Mouse (Mus musculus) limb, embryonic 11.5 days (tissue): ENCODE results near the gene Uts2r. TPM values are rescaled to one million over a fixed set of nuclear protein-coding genes. Genes with fewer than 3 reads are reported as not detected.

Experiments
- ATAC-seq: fragments of 200-750 bp; cut with Nextera tagmentation; 2 replicates; pipeline ENCODE4 v1.8.0; 2017; ENCODE audit warnings: low read depth; ENCODE audit not compliant: insufficient number of reproducible peaks, low FRiP score, low TSS enrichment
- DNase-seq: peaks from one replicate; pipeline ENCODE4 v3.0.0-alpha.2; 2015; ENCODE audit warnings: low spot score
- H3K27ac ChIP-seq: fragments of 300-500 bp; sonication (generic); replicated peaks from 2 replicates; pipeline ENCODE4 v1.5.1; 2014; ENCODE audit warnings: low read depth, mild to moderate bottlenecking, low read length
- H3K27me3 ChIP-seq: fragments of 300-500 bp; sonication (generic); 2 replicates; pipeline ENCODE4 v1.6.1; 2014; ENCODE audit warnings: mild to moderate bottlenecking, low read length, mixed read lengths; ENCODE audit not compliant: control insufficient read depth, insufficient read depth
- H3K36me3 ChIP-seq: fragments of 300-500 bp; sonication (generic); 2 replicates; pipeline ENCODE4 v1.6.1; 2014; ENCODE audit warnings: mild to moderate bottlenecking, low read length, moderate library complexity, mixed read lengths; ENCODE audit not compliant: control insufficient read depth, insufficient read depth
- H3K4me1 ChIP-seq: fragments of 300-500 bp; sonication (generic); 2 replicates; pipeline ENCODE4 v1.6.1; 2014; ENCODE audit warnings: low read length, mixed read lengths; ENCODE audit not compliant: control insufficient read depth, insufficient read depth
- H3K4me2 ChIP-seq: fragments of 300-500 bp; sonication (generic); 2 replicates; pipeline ENCODE4 v1.6.1; 2014; ENCODE audit warnings: low read depth, mild to moderate bottlenecking, moderate library complexity; ENCODE audit not compliant: severe bottlenecking
- H3K4me3 ChIP-seq: fragments of 300-500 bp; sonication (generic); 2 replicates; pipeline ENCODE4 v1.5.1; 2014; ENCODE audit warnings: low read depth, low read length
- H3K9ac ChIP-seq: fragments of 300-500 bp; sonication (generic); 2 replicates; pipeline ENCODE4 v1.6.1; 2014; ENCODE audit warnings: mild to moderate bottlenecking, low read length
- H3K9me3 ChIP-seq: fragments of 300-500 bp; sonication (generic); 2 replicates; pipeline ENCODE4 v1.6.1; 2016; ENCODE audit warnings: low read length; ENCODE audit not compliant: control insufficient read depth
- WGBS: fragments of 180-500 bp; shearing (Covaris S2); extraction: QIAGEN DNeasy Blood & Tissue Kit; methylation state at CpG from one replicate; pipeline ENCODE4 v1.1.7; 2014; 5-methylcytosine and 5-hydroxymethylcytosine counted together
- polyA plus RNA-seq: library from polyadenylated mRNA; unstranded; fragments of >200 nt; fragmentation: Nextera tagmentation; extraction: Ambion mirVana; gene quantifications from 2 replicates; pipeline ENCODE4 v1.2.1, GENCODE M21; 2014

Uts2r gene
- 0.14 TPM in 1 of 2 replicates, not detected in the other for polyA plus RNA-seq

- Histone ChIP-seq H3K4me2 (no peak within 1 kb of the TSS), H3K4me3 (no peak within 1 kb of the TSS), H3K36me3 (no peaks in the 10 kb centered on the region), H3K27ac (no peak within 1 kb of the TSS), H3K27me3 (peaks cover 30% of the 10 kb centered on the region), H3K9me3 (no peaks in the 10 kb centered on the region), H3K4me1 (peaks cover 3% of the 10 kb centered on the region; the same call in 1 of the 2 replicates), H3K9ac (no peak within 1 kb of the TSS)
- DNase-seq (no peak), ATAC-seq (no peak)
- 89% methylated on average over 5 of the region's 5 CpGs for WGBS
Observed at GRCm38 (mm10) chr11:121159971-121160370, at the start of gene Uts2r. Gene Uts2r, plus strand, starts transcription at chr11:121160271.

DNA sequence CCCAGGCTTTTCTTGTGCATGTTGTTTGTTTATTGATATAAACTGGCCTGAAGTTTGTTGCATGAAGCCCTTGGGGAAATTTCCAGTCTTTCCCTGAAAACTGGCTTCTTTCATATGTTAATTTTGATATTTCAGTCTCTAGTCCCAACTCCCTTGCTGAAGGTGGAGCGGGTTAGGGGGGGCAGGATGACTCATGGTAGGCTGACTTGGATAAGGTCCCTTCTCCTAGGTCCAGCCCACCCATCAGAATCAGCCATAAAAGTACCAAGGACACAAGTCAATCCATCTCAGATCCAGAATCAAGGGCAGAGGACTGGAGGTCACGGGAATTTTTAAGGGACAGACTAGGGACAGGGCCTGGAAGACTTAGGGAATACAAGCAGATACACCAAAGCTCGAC lies 49.0 kb upstream of the Uts2r start:
- Histone ChIP-seq H3K27me3 (no peaks in the 10 kb centered on the region), H3K36me3 (no peaks in the 10 kb centered on the region), H3K4me3 (no peak overlapping the region), H3K9ac (no peak overlapping the region), H3K4me1 (no peaks in the 10 kb centered on the region), H3K9me3 (no peaks in the 10 kb centered on the region), H3K27ac (no peak overlapping the region), H3K4me2 (no peak overlapping the region)
- WGBS: 89% methylated on average over 3 of the region's 3 CpGs
- ATAC-seq (no peak), DNase-seq (no peak)

GRCm38 (mm10) chr11:121111601-121112000 lies 48.5 kb upstream of the Uts2r start:
- whole genome bisulfite sequencing: 100% methylated on average over 1 of the region's 1 CpGs
- Histone ChIP-seq H3K36me3 (no peaks in the 10 kb centered on the region), H3K27me3 (no peaks in the 10 kb centered on the region), H3K4me1 (no peaks in the 10 kb centered on the region), H3K9ac (no peak overlapping the region), H3K4me3 (no peak overlapping the region), H3K27ac (no peak overlapping the region), H3K4me2 (no peak overlapping the region), H3K9me3 (no peaks in the 10 kb centered on the region)
- ATAC-seq: no peak
- DNase-seq: no peak

- Histone ChIP-seq H3K9ac (no peak overlapping the region), H3K4me1 (no peaks in the 10 kb centered on the region), H3K36me3 (no peaks in the 10 kb centered on the region), H3K4me2 (no peak overlapping the region), H3K9me3 (no peaks in the 10 kb centered on the region), H3K27me3 (no peaks in the 10 kb centered on the region), H3K4me3 (no peak overlapping the region), H3K27ac (no peak overlapping the region)
- ATAC-seq (no peak), DNase-seq (no peak)
- 80% methylated on average over 5 of the region's 5 CpGs for WGBS
Observed at GRCm38 (mm10) chr11:121112091-121112775, 47.8 kb upstream of the Uts2r start.

DNA sequence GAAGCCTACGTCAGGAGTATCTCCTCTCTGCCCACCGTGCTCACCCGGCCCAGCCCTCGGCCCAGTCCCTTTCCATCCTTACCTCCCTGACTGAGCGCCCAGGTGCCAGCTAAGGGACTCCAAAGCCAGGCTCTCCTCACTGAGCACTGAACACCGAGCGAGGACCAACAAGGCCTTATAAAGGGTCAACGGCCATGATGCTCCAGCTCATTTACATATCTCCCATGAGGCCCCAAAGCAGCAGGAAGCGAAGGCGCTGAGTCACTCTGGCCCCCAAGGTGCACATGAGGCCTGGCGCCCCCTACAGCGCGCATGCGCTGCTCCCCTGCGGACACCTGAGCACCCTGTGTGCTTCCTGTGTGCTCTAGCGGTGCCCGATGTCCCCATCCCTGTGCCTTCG lies 42.0 kb upstream of the Uts2r start:
- H3K9me3 ChIP-seq: no peaks in the 10 kb centered on the region
- H3K4me3 ChIP-seq: no peak overlapping the region
- H3K4me1 ChIP-seq: no peaks in the 10 kb centered on the region
- H3K36me3 ChIP-seq: no peaks in the 10 kb centered on the region
- no peak overlapping the region for H3K9ac ChIP-seq
- no peak overlapping the region for H3K27ac ChIP-seq
- no peak overlapping the region for H3K4me2 ChIP-seq
- DNase-seq (no peak), ATAC-seq (no peak)
- no peaks in the 10 kb centered on the region for H3K27me3 ChIP-seq
- WGBS: 89% methylated on average over 18 of the region's 18 CpGs

- no peaks in the 10 kb centered on the region for H3K4me1 ChIP-seq
- H3K4me2 ChIP-seq: no peak within 1 kb of the TSS
- no peak for ATAC-seq
- no peak within 1 kb of the TSS for H3K4me3 ChIP-seq
- H3K27ac ChIP-seq: no peak within 1 kb of the TSS
- no peak within 1 kb of the TSS for H3K9ac ChIP-seq
- WGBS: 89% methylated on average over 3 of the region's 3 CpGs
- DNase-seq: no peak
- H3K36me3 ChIP-seq: no peaks in the 10 kb centered on the region
- H3K27me3 ChIP-seq: no peaks in the 10 kb centered on the region
- H3K9me3 ChIP-seq: no peaks in the 10 kb centered on the region
Observed at GRCm38 (mm10) chr11:121118577-121118976, 41.5 kb upstream of the Uts2r start, which contains the start of gene Tex19.2. Gene Tex19.2, minus strand, starts transcription at chr11:121118677.

DNA sequence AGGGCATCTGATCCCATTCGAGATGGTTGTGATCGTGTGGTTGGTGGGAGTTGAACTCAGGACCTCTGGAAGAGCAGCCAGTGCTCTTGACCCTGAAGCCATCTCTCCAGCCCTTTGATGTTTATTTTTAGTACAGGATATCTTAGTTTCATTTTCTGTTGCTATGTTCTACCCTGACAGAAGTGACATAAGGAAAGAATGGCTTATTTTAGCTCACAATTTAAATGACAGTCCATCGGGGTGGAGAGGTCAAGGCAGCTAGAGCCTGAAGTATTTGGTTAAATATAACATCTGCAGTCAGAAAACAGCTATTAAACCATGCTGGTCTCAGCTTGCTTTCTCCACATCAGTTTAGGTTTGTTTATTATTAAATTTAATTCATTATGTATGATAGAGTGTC lies 38.9 kb upstream of the Uts2r start:
- ATAC-seq: no peak
- 83% methylated on average over 3 of the region's 3 CpGs for WGBS
- Histone ChIP-seq H3K27me3 (no peaks in the 10 kb centered on the region), H3K36me3 (no peaks in the 10 kb centered on the region), H3K4me2 (no peak overlapping the region), H3K9ac (no peak overlapping the region), H3K9me3 (no peaks in the 10 kb centered on the region), H3K4me3 (no peak overlapping the region), H3K4me1 (no peaks in the 10 kb centered on the region), H3K27ac (no peak overlapping the region)
- no peak for DNase-seq

GRCm38 (mm10) chr11:121122024-121122670 lies 37.9 kb upstream of the Uts2r start:
- no peak overlapping the region for H3K27ac ChIP-seq
- H3K4me1 ChIP-seq: no peaks in the 10 kb centered on the region
- no peaks in the 10 kb centered on the region for H3K27me3 ChIP-seq
- 84% methylated on average over 2 of the region's 2 CpGs for WGBS
- no peak overlapping the region for H3K4me2 ChIP-seq
- H3K9me3 ChIP-seq: no peaks in the 10 kb centered on the region
- H3K36me3 ChIP-seq: no peaks in the 10 kb centered on the region
- no peak overlapping the region for H3K4me3 ChIP-seq
- H3K9ac ChIP-seq: no peak overlapping the region
- ATAC-seq: no peak
- no peak for DNase-seq
